ENCODE assay signal across 8 mouse cellular contexts in genomic region chr6:103833501-103834132, GRCm38 (mm10).
DNase-seq lines count a peak whose midpoint lies in the region; ATAC-seq and TF ChIP-seq lines count a peak whose summit lies in the region.

No protein-coding gene starts in this region.

- WGBS in cerebellum, adult 2 months: 48% methylated on average over 16 of the region's 16 CpGs
- WGBS in forebrain, postnatal 0 days: 47% methylated on average over 16 of the region's 16 CpGs
- 41% methylated on average over 16 of the region's 16 CpGs for WGBS in liver, embryonic 14.5 days (ENCODE audit: insufficient replicate concordance)

- H3K36me3 ChIP-seq in forebrain, postnatal 0 days (ENCODE audit: insufficient read depth): no peaks in the 10 kb centered on the region
- H3K36me3 ChIP-seq in liver, embryonic 14.5 days (replicated peaks; ENCODE audit: control insufficient read depth, insufficient read depth, low read depth): no peaks in the 10 kb centered on the region

- no peak overlapping the region for H3K27ac ChIP-seq in cerebellum, adult 2 months (ENCODE audit: insufficient read depth, low read length)
- no peak overlapping the region for H3K27ac ChIP-seq in forebrain, postnatal 0 days (ENCODE audit: low read depth, low read length)
- no peak overlapping the region for H3K27ac ChIP-seq in liver, embryonic 14.5 days

- H3K9ac ChIP-seq in forebrain, postnatal 0 days: no peak overlapping the region
- no peak overlapping the region for H3K9ac ChIP-seq in liver, embryonic 14.5 days (replicated peaks)

- no peak for TF ChIP-seq EP300 in liver, embryonic 14.5 days (IDR thresholded peaks at IDR 0.05; ENCODE audit: low read depth)

- peak; percentile 74; the same call in 1 of the 2 replicates for TF ChIP-seq CTCF in cerebellum, adult 2 months (IDR thresholded peaks at IDR 0.05; ENCODE audit: borderline replicate concordance, insufficient read depth, low read depth, low read length)
- peak; percentile 89 for TF ChIP-seq CTCF in forebrain, postnatal 0 days (IDR thresholded peaks at IDR 0.05; ENCODE audit: low read depth)
- peak; percentile 68 for TF ChIP-seq CTCF in liver, embryonic 14.5 days (IDR thresholded peaks at IDR 0.05; ENCODE audit: low read depth)

- H3K4me2 ChIP-seq in forebrain, postnatal 0 days (ENCODE audit: low read depth): no peak overlapping the region
- no peak overlapping the region for H3K4me2 ChIP-seq in liver, embryonic 14.5 days (ENCODE audit: low read depth)

- TF ChIP-seq POLR2A in cerebellum, adult 2 months (IDR thresholded peaks at IDR 0.05; ENCODE audit: borderline replicate concordance, insufficient read depth, low read length): no peak

- DNase-seq in 3T3-L1 (ENCODE audit: low read depth, low spot score): peak; percentile 56
- peak; percentile 73 for DNase-seq in ES-CJ7 (ENCODE audit: low read depth, low spot score)
- peak; percentile 40 to 56 for DNase-seq in cerebellum, adult 2 months
- DNase-seq in forebrain, postnatal 0 days: peak; percentile 83
- peak; percentile 28 to 75 for DNase-seq in kidney, postnatal 36 days
- peak in 1 of 3 experiments; percentile 7 for DNase-seq in liver, embryonic 14.5 days (ENCODE audit: low read depth in 3 of 3, low spot score in 3 of 3)
- DNase-seq in ovary, postnatal 36 days (ENCODE audit: low spot score): peak; percentile 9
- no peak for DNase-seq in natural killer cell, adult 2 months (ENCODE audit: low spot score in 2 of 2)

- H3K4me1 ChIP-seq in cerebellum, adult 2 months (ENCODE audit: control insufficient read depth, insufficient read depth, low read length): no peaks in the 10 kb centered on the region
- no peaks in the 10 kb centered on the region for H3K4me1 ChIP-seq in forebrain, postnatal 0 days (ENCODE audit: insufficient read depth)
- H3K4me1 ChIP-seq in liver, embryonic 14.5 days (replicated peaks; ENCODE audit: control insufficient read depth in 2 of 2, insufficient read depth in 2 of 2, low read length in 1 of 2): no peaks in the 10 kb centered on the region

- peak; percentile 73 for ATAC-seq in forebrain, postnatal 0 days
- no peak for ATAC-seq in liver, embryonic 14.5 days (ENCODE audit: insufficient read depth)

- no peak overlapping the region for H3K4me3 ChIP-seq in cerebellum, adult 2 months (replicated peaks; ENCODE audit: insufficient read depth, low read depth, low read length)
- no peak overlapping the region for H3K4me3 ChIP-seq in forebrain, postnatal 0 days (ENCODE audit: low read depth, low read length)
- H3K4me3 ChIP-seq in liver, embryonic 14.5 days (ENCODE audit: insufficient read depth in 1 of 2, low read depth in 2 of 2, low read length in 2 of 2): no peak overlapping the region

- no peaks in the 10 kb centered on the region for H3K27me3 ChIP-seq in cerebellum, adult 2 months (ENCODE audit: control insufficient read depth, insufficient read depth, low read length)
- H3K27me3 ChIP-seq in forebrain, postnatal 0 days (ENCODE audit: insufficient read depth, low read length): no peaks in the 10 kb centered on the region
- no peaks in the 10 kb centered on the region for H3K27me3 ChIP-seq in liver, embryonic 14.5 days (ENCODE audit: control insufficient read depth, insufficient read depth, low read length)

- H3K9me3 ChIP-seq in forebrain, postnatal 0 days (ENCODE audit: low read length): no peaks in the 10 kb centered on the region
- H3K9me3 ChIP-seq in liver, embryonic 14.5 days (ENCODE audit: control insufficient read depth, low read length): no peaks in the 10 kb centered on the region

Comparison
In these comparisons a context has a peak if more than half of its experiments do, and no peak if none do; other contexts are left out.
1. DNase-seq: peak in 3T3-L1 (single experiment), ES-CJ7 (single experiment), cerebellum, adult 2 months (2 of 2), forebrain, postnatal 0 days (single experiment), kidney, postnatal 36 days (2 of 2) and ovary, postnatal 36 days (single experiment); none in natural killer cell, adult 2 months (0 of 2).
2. Peak in every context shown above with its lines, with median percentiles within 50 percentile points of each other: CTCF ChIP-seq.